Mouse (Mus musculus) gastrocnemius, postnatal 36 days (tissue): ENCODE measurements around the gene Cd164l2. TPM values are rescaled to one million over a fixed set of nuclear protein-coding genes. Genes with fewer than 3 reads are reported as not detected.

Source experiments
- DNase-seq, 2 experiments: peaks; one replicate each; pipeline ENCODE4 v3.0.0; 2022
- intact Hi-C: fragments of 180-260 bp; cut with DNase I; formaldehyde crosslinking; loops from one replicate; pipeline ENCODE4 v1.15.1; 2025
- total RNA-seq, 2 experiments: library from RNA; stranded (reverse); gene quantifications; 2 replicates each; pipeline ENCODE4 v1.2.3; 2021

Cd164l2 gene
- total RNA-seq, 2 experiments from 2014 or later = 0.27 TPM; not detected in 1

DNA sequence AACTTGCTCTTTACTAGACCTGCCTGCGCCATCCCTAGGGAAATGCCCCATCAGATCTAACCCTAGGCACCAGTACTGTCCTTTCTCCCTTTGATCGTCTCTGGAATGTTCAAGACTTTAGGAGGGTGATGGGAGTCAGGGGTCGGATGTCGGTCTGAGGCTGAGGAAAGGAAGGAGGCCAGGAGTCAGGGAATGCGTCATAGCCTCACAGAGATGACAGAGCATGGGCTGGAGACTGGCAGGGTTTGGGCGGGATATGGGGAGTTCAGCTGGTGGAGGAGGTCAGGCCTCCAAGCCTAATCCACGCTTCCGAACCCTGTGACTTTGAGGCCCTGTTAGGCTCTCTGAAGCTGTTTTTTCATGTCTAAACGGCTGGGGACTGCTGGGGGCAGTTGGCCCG lies 1.7 kb downstream of the Cd164l2 start:
- intact Hi-C loops = loop anchor here (5.0 to 10.0 kb wide), 2 partner anchors 206 to 269 kb away; no protein-coding TSS in a partner anchor
- DNase-seq = no peak

DNA sequence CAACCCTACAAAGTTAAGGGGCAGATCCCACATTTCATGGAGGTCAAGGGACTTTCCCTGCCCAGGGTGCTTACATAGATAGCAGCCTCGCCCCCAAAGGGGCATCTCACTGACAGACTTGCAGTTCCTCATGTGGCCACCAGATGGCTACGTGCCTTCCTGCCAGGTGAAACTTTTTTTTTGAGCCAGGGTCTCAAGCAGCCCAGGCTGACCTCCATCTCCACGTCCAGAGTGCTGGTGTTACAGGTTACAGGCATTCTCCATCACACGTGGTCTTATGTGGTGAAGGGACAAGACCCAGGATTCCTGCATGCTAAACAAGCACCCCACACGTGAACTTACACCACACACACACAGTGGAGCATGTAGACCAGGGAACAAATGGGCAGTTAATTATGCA lies 5.7 kb downstream of the Cd164l2 start:
- DNase-seq = peak; percentile 48
- intact Hi-C loops = loop anchor here (1.0 to 10.0 kb wide), 2 partner anchors 80 to 273 kb away; no protein-coding TSS in a partner anchor

DNA sequence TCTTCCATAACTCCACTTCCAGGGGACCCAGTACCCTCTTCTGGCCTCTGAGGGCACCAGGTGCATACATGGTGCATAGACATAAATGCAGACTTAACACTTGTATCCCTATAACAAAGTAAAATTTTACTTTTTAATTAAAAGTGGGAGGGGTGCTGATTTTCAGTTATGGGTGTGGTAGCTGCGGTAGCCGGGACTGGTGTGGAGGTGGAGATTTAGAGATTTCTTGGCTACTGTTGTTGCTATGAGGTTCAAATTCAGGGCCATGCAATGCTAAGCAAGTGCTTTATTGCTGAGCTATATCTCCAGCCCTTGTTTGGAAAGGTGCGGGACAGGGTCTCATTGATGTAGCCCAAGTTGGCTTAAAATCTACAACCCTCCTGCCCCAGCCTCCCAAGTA lies 6.8 kb downstream of the Cd164l2 start:
- no peak for DNase-seq
- intact Hi-C loops = loop anchor here (10.0 kb wide), 1 partner anchor 274 kb away; no protein-coding TSS in a partner anchor

DNA sequence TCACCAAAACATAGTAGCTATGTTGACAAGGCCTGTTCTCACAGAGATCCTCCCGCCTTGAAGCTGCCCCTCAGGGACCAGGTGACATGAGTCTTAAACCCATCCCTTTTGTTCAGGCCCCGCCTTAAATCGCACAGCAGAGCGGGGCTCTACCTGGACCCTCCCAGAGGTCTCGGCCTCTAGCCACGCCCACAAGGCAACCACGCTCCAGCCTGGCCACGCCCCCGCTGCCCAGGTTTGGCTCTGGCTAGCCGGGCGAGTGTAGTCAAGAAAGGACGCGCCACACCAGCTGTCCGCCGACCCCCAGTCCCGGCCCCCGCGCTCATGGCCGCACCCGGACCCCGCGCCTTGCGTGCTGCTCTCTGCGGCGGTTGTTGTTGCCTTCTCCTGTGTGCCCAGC lies 8.7 kb downstream of the Cd164l2 start:
- intact Hi-C loops = no loop called here
- DNase-seq = no peak

DNA sequence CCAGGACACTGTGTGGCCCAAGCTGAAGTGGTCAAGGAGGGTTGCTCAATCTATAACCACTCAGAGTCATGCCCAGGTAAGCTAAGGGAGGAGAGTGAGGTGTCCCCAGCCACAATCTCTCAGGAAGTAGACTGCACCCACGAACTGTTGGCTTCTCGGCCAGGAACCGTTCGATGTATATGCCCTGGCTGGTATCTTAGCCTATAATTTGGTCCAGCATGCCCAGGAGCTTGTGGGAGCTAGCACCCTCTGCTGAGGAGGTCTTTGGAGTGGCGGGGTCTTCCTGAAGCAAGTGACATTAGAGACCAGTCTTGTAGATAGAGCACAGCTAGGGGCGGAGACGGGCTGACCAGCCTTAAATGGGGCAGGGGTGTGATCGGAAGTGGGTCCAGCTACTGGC lies 9.8 kb downstream of the Cd164l2 start:
- intact Hi-C loops = no loop called here
- DNase-seq = no peak

DNA sequence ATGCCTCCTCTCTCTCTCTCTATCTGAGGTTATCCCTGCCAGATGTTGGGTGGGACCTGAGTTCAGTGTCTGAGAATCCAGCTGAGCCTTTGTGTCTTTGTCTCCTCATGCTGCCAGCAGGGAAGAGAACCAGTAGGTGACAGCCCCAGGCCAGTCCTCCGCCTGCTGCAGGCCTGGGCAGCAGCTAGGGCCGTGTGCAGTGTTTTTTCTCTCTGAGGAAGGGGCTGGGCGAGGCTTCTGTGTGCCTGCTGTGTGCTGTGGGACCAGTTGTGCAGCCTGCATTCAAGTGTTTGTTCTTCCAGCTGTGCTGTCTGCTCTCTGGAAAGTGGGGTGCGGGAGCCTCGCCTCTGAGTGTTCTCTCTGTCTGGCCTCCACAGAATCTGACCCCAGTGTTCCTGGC lies 11.9 kb downstream of the Cd164l2 start:
- DNase-seq = no peak
- intact Hi-C loops = loop anchor here (1.0 kb wide), 1 partner anchor 19 kb away; no protein-coding TSS in a partner anchor

DNA sequence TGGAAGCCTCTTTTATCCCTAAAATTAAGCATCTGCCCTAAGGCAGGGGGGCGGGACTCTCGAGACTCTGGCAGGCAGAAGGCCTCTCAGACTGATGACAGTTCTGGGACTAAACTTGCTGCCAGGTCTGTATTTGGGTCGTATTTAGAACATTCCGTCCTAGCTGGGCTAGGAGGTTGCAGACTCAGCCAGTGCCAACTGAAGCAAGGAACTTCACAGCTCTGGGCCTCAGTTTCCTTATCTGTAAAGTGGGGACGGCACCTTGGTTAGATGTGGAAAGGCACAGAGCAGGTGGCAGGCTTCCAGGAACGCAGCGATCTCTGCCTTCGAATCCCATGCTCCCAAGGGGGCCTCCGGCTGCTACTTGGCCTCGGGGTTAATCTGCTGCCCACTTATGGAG lies 14.1 kb downstream of the Cd164l2 start:
- peak in 1 of 2 experiments; percentile 64 for DNase-seq
- intact Hi-C loops = no loop called here

DNA sequence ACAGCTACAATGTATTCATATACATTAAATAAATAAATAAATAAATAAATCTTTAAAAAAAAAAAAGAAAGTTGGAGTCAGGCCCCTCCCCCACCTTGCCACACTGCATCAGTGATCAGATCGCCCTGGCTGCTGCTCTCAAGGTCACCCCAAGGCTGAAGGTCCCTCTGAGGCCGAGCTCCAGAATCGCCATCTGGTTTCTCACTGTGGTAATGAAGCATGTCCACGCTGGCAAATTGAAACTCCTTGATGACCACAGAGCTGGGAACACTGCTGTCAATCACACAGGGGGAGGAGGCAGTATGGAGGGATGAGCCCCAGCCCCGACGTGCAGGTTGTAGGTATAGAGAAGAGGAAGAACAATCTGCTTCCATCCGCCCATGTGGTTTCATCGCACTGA lies 15.7 kb downstream of the Cd164l2 start:
- no peak for DNase-seq
- intact Hi-C loops = no loop called here

DNA sequence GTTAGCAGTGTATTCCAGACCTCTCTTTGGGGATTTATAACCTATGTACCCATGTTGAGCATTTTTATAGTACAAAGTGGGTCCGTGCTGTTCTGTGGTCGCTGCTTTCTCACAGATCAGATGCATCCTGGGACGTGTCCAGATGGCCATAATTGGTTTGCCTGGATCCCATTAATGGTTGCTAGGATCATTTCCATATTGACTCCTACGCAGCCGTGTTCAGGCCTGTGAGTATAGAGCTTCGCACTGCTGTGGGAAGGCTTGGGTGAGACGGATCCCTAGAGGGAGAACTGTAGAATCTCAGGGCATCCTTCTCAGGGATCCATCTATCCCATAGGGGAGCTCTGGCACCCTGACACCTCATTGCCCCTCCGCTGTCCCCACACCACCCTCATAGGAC lies 17.7 kb downstream of the Cd164l2 start:
- intact Hi-C loops = no loop called here
- no peak for DNase-seq

DNA sequence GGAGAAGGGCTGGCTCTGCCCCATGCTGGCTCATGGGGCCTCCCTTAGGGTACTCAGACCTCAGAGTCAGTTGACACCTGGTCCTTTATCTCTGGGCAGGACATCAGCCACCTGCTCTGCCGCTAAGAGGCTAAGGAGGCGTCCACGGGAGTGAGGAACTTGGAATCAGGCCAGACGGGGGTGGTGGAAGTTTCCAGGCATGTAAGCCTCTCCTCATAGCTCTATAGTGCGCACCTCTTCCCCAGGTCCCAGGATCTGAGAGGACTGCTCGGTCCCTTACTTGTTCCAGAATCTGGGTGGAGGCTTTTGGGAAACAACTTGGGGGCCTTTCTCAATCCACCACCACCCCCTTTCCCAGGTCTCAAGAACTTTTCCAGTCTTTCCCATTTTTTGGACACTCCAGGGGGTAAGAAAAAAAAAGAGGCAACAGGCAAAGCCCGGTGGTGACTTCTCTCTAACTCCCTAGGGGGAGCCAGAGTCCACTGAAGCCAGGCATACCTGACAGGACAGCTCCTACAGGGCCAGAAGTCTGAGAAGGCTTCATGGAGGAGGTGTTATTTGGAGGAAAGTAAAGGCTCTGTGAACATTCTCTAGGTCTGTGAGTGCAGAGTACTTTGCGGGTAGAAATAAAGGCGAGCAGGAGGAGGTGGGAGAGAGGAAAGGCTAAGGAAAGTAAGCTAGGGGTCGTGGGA lies 21.5 kb downstream of the Cd164l2 start:
- intact Hi-C loops = loop anchor here (5.0 kb wide), 1 partner anchor 64 kb away; no protein-coding TSS in a partner anchor
- no peak for DNase-seq

DNA sequence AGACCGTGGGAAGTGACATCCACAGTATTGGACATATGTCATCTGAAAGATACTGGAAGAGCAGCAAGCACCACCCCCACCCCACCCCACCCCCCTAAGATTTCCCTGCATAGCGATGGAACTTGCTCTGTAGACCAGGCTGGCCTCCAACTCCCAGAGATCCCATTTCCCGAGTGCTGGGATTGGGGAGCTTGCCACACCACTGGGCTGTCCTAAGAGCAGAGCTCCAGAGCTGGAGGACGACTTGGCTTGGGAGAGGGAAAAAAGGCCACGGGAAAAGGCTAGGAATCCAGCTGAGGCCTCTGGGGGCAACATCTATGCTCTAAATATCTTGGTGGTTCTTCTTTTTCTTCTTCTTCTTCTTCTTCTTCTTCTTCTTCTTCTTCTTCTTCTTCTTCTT lies 22.8 kb downstream of the Cd164l2 start:
- DNase-seq = no peak
- intact Hi-C loops = loop anchor here (5.0 kb wide), 1 partner anchor 63 kb away; no protein-coding TSS in a partner anchor

DNA sequence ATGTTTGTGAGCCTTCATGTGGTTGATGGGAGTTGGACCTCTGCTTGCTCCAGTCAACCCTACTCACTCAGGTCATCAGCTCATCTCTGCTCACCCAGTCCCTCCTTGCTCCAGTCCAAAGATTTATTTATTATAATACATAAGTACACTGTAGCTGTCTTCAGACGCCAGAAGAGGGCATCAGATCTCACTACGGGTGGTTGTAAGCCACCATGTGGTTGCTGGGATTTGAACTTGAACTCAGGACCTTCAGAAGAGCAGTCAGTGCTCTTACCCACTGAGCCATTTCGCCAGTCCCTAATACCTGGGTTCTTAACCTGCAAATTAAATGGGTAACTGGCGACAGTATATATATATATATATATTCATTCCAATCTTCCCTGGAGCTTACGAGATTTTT lies 23.5 kb downstream of the Cd164l2 start:
- intact Hi-C loops = no loop called here
- no peak for DNase-seq

DNA sequence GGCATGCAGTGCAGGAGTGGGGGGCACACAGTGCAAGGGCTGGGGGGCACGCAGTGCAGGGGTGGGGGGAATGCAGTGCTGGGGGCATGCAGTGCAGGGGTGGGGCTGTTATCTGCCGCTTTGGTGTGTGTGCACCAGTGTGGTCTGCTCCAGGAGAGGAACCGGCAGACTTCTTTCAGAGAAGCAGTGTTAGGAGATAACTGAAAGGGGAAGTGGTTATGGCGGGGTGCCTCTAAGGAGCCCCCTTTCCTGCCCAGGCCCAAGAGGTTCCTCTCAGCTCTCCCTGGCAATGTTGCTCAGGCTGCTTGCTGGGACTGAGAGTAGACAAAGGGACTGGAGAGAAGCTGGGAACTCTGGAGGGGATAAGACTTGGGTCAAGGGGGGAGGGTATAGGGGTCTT lies 26.0 kb downstream of the Cd164l2 start:
- intact Hi-C loops = no loop called here
- no peak for DNase-seq

DNA sequence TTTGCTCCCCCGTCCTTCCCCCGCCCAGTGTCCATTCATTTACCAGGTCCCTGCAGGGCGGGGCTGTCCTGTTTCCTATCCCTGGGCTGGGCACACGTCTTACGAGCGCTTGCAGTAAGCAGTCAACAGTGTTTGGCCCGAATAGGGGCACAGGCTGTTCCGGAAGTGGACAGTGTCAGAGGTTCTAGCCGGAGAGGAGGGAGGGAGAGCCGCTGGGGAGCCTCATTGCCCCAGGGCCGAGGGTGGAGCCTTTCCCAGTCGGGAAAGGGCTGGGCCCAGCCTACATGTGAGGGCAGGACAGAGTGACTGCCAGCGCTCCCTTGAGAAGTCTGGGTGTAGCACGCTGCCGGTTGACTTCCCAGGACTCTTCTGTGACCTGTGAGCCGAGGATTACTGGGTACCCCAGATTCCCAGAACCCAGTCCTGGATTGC lies 28.6 kb downstream of the Cd164l2 start, which contains the start of gene Map3k6:
Gene Map3k6 (plus strand): TSS at position 329 of the 432 bp plus-strand sequence.
- DNase-seq = peak; percentile 72 to 92
- intact Hi-C loops = no loop called here

DNA sequence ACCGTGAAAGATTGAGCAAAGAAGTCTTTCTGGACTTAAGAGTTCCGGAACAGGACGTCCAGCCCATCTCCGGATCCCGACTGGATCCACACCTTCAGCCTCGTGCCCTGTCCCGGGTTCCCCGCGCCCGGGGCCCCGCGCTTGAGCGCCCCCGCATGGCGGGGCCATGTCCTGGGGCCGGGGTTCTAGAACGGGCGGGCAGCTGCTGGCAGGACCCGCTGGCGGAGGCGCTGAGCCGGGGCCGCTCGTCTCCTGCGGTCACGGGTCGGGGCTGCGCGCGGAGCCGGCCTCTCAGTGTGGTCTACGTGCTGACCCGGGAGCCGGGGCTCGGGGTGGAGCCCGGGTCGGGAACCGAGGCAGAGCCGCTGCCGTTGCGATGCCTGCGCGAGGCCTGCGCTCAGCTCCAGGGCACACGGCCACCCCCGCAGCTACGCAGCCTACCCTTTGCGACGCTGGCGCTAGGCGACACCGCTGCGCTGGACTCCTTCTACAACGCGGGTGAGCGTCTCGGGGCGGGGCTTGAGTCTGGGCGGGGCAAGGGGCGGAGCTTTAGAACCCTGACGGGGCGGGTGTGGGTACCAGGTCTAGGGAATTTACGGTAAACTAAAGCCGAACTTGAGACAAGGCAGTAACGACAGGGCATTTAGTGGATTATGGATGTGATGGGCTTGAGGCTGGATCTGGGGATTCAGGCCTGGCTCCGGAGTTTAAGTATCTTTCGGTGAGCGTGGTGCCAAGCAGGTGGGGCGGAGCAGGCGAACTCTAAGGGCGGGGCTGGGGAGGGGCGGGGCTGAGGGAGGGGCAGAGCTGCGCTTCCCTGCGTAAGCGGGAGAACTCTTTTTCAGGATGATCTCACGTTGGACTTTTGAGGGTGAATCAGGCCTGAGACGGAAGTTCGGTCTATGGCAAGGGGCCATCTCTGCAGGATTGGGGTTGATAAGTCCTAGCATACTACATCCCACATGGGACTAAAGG lies 29.3 kb downstream of the Cd164l2 start:
- DNase-seq = peak; percentile 92 to 93
- intact Hi-C loops = no loop called here

DNA sequence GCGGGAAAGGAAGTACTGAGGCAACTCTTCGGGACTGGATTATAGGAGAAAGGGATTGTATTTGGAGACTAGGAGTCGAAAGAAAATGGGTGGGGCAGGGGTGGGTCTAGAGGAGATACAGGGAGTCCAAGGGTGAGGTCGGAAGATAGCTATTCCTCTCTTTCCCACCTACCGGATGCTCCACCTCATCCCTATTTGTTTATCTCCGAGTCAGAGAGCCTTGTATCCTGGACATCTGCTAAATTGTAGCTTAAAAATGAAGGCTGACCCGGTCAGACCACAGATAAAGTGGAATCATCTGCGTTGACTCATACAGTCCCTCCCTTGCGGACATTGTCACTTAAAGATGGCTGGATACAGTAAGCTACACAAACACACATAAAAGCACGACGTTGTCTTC lies 30.0 kb downstream of the Cd164l2 start:
- intact Hi-C loops = no loop called here
- no peak for DNase-seq

DNA sequence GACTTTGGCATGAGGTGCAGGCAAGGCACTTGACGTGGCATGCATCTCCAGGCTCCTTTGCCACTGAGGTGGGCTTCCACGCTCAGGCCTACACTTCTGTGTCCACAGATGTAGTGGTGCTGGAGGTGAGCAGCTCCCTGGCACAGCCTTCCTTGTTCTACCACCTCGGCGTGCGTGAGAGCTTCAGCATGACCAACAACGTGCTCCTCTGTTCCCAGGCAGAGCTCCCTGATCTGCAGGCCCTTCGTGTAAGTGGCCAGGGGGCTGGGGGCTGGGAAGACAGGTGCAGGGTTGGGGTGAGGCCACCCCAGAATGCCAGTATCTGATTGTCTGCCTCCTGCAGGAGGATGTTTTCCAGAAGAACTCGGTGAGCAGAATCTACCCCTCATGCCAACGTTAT lies 30.8 kb downstream of the Cd164l2 start:
- no peak for DNase-seq
- intact Hi-C loops = no loop called here

DNA sequence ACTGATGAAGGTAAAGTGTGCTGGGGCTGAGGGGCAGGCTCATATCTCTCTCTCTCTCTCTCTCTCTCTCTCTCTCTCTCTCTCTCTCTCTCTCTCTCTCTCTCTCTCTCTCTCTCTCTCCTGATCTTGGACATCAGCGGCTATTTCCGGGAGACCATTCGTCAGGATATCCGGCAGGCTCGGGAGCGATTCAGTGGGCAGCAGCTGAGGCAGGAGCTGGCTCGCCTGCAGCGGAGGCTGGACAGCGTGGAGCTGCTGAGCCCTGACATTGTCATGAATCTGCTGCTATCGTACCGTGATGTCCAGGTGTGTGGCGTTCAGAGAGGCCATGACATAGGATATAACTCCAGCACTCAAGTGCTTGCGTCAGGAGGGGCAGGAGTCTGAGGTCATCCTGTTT lies 31.6 kb downstream of the Cd164l2 start:
- DNase-seq = no peak
- intact Hi-C loops = no loop called here

DNA sequence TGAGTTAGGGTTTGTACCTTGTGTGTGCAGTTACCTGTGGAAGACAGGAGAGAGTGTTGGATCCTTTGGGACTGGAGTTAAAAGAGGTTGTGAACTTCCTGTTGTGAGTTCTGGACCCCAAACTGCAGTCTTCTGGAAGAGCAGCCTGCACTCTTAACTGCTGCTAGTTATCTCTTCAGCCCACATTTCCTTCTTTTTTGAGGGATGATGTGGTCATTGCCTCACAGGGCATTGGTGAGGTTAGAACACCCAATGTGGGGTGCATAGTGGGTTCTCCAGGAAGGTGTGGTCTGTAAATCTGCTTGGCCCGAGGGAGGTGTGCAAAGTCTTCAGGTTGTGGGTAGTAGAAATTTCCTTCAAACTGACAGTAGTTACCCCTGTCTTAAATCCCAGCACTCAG lies 32.4 kb downstream of the Cd164l2 start:
- intact Hi-C loops = no loop called here
- no peak for DNase-seq

DNA sequence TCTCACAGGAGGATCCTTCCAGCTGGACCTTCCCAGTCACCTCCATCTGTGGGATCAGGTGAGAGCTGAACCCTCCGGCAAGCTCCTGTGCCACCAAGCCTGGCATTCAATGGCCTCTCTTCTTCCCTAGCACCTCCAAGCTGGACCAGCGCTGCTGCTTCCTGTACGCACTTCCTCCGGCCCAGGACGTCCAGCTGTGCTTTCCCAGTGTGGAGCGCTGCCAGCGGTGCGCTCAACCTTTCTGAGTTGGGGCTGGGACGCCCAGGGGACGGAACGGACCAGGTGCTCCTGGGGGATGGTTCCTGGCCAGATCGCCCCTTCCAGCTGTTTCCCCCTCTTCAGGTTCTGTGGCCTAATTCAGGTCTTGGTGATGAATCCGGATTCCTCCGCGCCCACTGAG lies 35.1 kb downstream of the Cd164l2 start:
- intact Hi-C loops = no loop called here

DNA sequence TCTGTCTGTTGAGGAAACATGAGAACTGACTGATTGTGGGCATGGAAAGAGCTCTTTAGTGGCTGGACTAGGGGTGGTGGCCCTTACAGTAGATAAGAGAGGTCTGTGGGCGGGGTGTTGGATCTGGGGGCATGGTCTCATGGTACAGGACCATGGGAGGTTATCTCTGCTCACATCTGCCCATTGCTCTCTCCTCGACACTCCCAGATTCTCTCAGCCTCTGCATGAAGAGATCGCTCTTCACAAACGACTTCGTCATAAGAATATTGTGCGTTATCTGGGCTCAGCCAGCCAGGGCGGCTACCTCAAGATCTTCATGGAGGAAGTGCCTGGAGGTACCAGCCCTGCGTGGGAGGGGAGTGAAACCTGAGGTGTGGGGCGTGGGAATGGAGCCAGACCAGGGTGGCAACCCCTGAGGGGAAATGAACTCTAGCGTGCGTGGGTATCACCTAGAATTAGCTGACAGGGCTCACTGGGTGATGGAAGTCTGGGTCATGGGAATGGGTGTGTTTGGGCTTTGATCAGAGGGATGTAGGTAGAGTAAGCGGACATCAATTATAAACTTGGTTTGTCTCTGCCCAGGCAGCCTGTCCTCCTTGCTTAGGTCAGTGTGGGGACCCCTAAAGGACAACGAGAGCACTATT lies 36.0 kb downstream of the Cd164l2 start:
- no peak for DNase-seq
- intact Hi-C loops = no loop called here

More for the DNA sequence above, 35.1 kb downstream of the Cd164l2 start:
- DNase-seq = peak in 1 of 2 experiments; percentile 50
